Comparison of ENCODE assay signal across 9 mouse cellular contexts in the genomic region with DNA sequence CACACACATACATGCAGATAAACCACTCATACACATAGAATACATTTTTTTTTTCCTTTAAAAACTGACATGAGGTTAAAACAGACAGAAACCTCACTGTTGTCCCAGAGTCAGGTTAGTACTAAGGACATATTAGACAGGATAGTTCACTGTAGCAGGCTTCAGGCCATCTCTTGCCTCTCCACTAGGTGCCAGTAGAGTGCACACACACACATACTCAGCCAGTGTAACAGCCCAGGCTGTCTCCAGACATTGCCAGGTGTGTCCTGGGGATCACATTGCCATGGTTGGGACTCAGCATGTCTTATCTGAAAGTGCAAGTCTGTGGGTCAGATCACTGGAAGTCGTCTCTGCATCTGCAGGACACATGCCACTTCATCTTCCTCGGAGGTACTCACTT. TPM values are rescaled to one million over a fixed set of nuclear protein-coding genes. Genes with fewer than 3 reads are reported as not detected.
DNase-seq lines count a peak whose midpoint lies in the region; ATAC-seq and TF ChIP-seq lines count a peak whose summit lies in the region.
"Had no signal": no experiment of that assay in that cellular context is flagged by ENCODE, and none has a peak within 500 bp of the region (broad histone marks: within the 10 kb centered on the region; RNA-seq: fewer than 3 reads in every experiment).

No protein-coding gene starts in this region.

- H3K9ac ChIP-seq in forebrain, embryonic 14.5 days (ENCODE audit: low read length) = no peak overlapping the region
- H3K9ac ChIP-seq in kidney, embryonic 15.5 days = no peak overlapping the region
- H3K9ac ChIP-seq in lung, embryonic 15.5 days = no peak overlapping the region
- H3K9ac ChIP-seq in stomach, embryonic 15.5 days = no peak overlapping the region

- no peak overlapping the region for H3K4me3 ChIP-seq in testis, adult 2 months (ENCODE audit: control insufficient read depth, low read depth, low read length)
- H3K4me3 ChIP-seq in forebrain, embryonic 14.5 days (ENCODE audit: low read depth, low read length) = no peak overlapping the region
- H3K4me3 ChIP-seq in kidney, embryonic 15.5 days (replicated peaks) = no peak overlapping the region
- H3K4me3 ChIP-seq in lung, embryonic 15.5 days = no peak overlapping the region
- H3K4me3 ChIP-seq in stomach, embryonic 15.5 days (replicated peaks) = no peak overlapping the region

- WGBS in forebrain, embryonic 14.5 days = 87% methylated on average over 2 of the region's 2 CpGs
- WGBS in kidney, embryonic 15.5 days = 81% methylated on average over 2 of the region's 2 CpGs
- WGBS in lung, embryonic 15.5 days = 65% methylated on average over 2 of the region's 2 CpGs
- WGBS in stomach, embryonic 15.5 days = 71% methylated on average over 2 of the region's 2 CpGs

- no peak for TF ChIP-seq POLR2A in testis, adult 2 months (IDR thresholded peaks at IDR 0.05; ENCODE audit: control insufficient read depth, low read depth, low read length)

- H3K36me3 ChIP-seq in testis, adult 2 months (ENCODE audit: control insufficient read depth, insufficient read depth, low read length) = peaks cover 6% of the 10 kb centered on the region
- H3K36me3 ChIP-seq in forebrain, embryonic 14.5 days (ENCODE audit: control insufficient read depth, insufficient read depth, low read length) = peaks cover 57% of the 10 kb centered on the region
- H3K36me3 ChIP-seq in kidney, embryonic 15.5 days = peaks cover 80% of the 10 kb centered on the region
- H3K36me3 ChIP-seq in lung, embryonic 15.5 days = peaks cover 65% of the 10 kb centered on the region
- peaks cover 45% of the 10 kb centered on the region for H3K36me3 ChIP-seq in stomach, embryonic 15.5 days

- no peak overlapping the region for H3K27ac ChIP-seq in testis, adult 2 months (ENCODE audit: control insufficient read depth, insufficient read depth, low read depth, low read length)
- H3K27ac ChIP-seq in forebrain, embryonic 14.5 days (ENCODE audit: low read depth, low read length) = no peak overlapping the region
- no peak overlapping the region for H3K27ac ChIP-seq in kidney, embryonic 15.5 days
- H3K27ac ChIP-seq in lung, embryonic 15.5 days = no peak overlapping the region
- H3K27ac ChIP-seq in stomach, embryonic 15.5 days = no peak overlapping the region

- H3K27me3 ChIP-seq in testis, adult 2 months (ENCODE audit: control insufficient read depth, insufficient read depth, low read length) = no peaks in the 10 kb centered on the region
- H3K27me3 ChIP-seq in forebrain, embryonic 14.5 days (replicated peaks; ENCODE audit: control insufficient read depth, insufficient read depth, low read length) = no peaks in the 10 kb centered on the region
- H3K27me3 ChIP-seq in kidney, embryonic 15.5 days = no peaks in the 10 kb centered on the region
- no peaks in the 10 kb centered on the region for H3K27me3 ChIP-seq in lung, embryonic 15.5 days
- H3K27me3 ChIP-seq in stomach, embryonic 15.5 days (replicated peaks) = no peaks in the 10 kb centered on the region

- no peaks in the 10 kb centered on the region for H3K4me1 ChIP-seq in testis, adult 2 months (ENCODE audit: control insufficient read depth, insufficient read depth, low read length)
- H3K4me1 ChIP-seq in forebrain, embryonic 14.5 days (ENCODE audit: control insufficient read depth, insufficient read depth, low read length) = no peaks in the 10 kb centered on the region
- H3K4me1 ChIP-seq in kidney, embryonic 15.5 days = peaks cover 4% of the 10 kb centered on the region; the same call in 1 of the 2 replicates
- peaks cover under 1% of the 10 kb centered on the region; the same call in 1 of the 2 replicates for H3K4me1 ChIP-seq in lung, embryonic 15.5 days
- H3K4me1 ChIP-seq in stomach, embryonic 15.5 days = no peaks in the 10 kb centered on the region

- peak; percentile 62; the same call in 1 of the 2 replicates for ATAC-seq in forebrain, embryonic 14.5 days
- ATAC-seq in kidney, embryonic 15.5 days (replicated peaks; ENCODE audit: low FRiP score) = peak; percentile 64; the same call in 1 of the 2 replicates
- peak; percentile 64; the same call in 1 of the 2 replicates for ATAC-seq in lung, embryonic 15.5 days (ENCODE audit: borderline replicate concordance, extremely low read depth, low FRiP score, low TSS enrichment)
- ATAC-seq in stomach, embryonic 15.5 days (ENCODE audit: insufficient read depth, low FRiP score, low read depth) = peak; percentile 78; the same call in 1 of the 2 replicates

- TF ChIP-seq CTCF in testis, adult 2 months (IDR thresholded peaks at IDR 0.05; ENCODE audit: control insufficient read depth, insufficient read depth, insufficient replicate concordance, low read depth, low read length) = peak; percentile 65; the same call in 1 of the 2 replicates

- no peak overlapping the region for H3K4me2 ChIP-seq in forebrain, embryonic 14.5 days (ENCODE audit: low read length)
- no peak overlapping the region for H3K4me2 ChIP-seq in kidney, embryonic 15.5 days
- no peak overlapping the region for H3K4me2 ChIP-seq in lung, embryonic 15.5 days
- no peak overlapping the region for H3K4me2 ChIP-seq in stomach, embryonic 15.5 days

- no peaks in the 10 kb centered on the region for H3K9me3 ChIP-seq in forebrain, embryonic 14.5 days (replicated peaks; ENCODE audit: control insufficient read depth, low read length)
- H3K9me3 ChIP-seq in kidney, embryonic 15.5 days (replicated peaks) = no peaks in the 10 kb centered on the region
- no peaks in the 10 kb centered on the region for H3K9me3 ChIP-seq in lung, embryonic 15.5 days
- no peaks in the 10 kb centered on the region for H3K9me3 ChIP-seq in stomach, embryonic 15.5 days

- peak; percentile 60 for DNase-seq in adrenal gland, postnatal 14 days
- no peak for DNase-seq in adrenal gland, postnatal 4 days (ENCODE audit: low spot score in 2 of 2)
- no peak for DNase-seq in testis, postnatal 14 days (ENCODE audit: low spot score)
- peak; percentile 45 for DNase-seq in forebrain, embryonic 14.5 days (ENCODE audit: low spot score)

RNA-seq across cellular contexts. Expression of a gene that starts 6.3 kb away (rescaled TPM):
- total RNA-seq in adrenal gland, postnatal 14 days (2021) = 22.9 and 23.8 TPM in 2 replicates
- 10 to 100 TPM; 18.2 to 20.8 TPM for total RNA-seq in adrenal gland, postnatal 4 days (2021)
- 11.0 and 11.1 TPM in 2 replicates for polyA plus RNA-seq in testis, adult 2 months (2012; rRNA removed)
- polyA plus RNA-seq in forebrain, embryonic 14.5 days (2014; fragmentation: Nextera tagmentation; extraction: Ambion mirVana) = 14.8 TPM in 2 replicates
- polyA plus RNA-seq in kidney, embryonic 15.5 days (2015; fragmentation: Nextera tagmentation; extraction: Ambion mirVana) = 19.8 and 20.9 TPM in 2 replicates
- 18.3 and 19.7 TPM in 2 replicates for polyA plus RNA-seq in lung, embryonic 15.5 days (2015; fragmentation: Nextera tagmentation; extraction: Ambion mirVana)
- polyA plus RNA-seq in stomach, embryonic 15.5 days (2015; fragmentation: Nextera tagmentation; extraction: Ambion mirVana) = 18.8 and 20.1 TPM in 2 replicates

RNA-seq across cellular contexts. Expression of a gene that starts 6.4 kb away (rescaled TPM):
- total RNA-seq in adrenal gland, postnatal 14 days (2021) = 74.6 and 75.4 TPM in 2 replicates
- total RNA-seq in adrenal gland, postnatal 4 days (2021) = 10 to 100 TPM; 78.2 to 82.1 TPM
- polyA plus RNA-seq in testis, adult 2 months (2012; rRNA removed) = 58.5 and 60.2 TPM in 2 replicates
- 34.7 and 36.3 TPM in 2 replicates for polyA plus RNA-seq in forebrain, embryonic 14.5 days (2014; fragmentation: Nextera tagmentation; extraction: Ambion mirVana)
- polyA plus RNA-seq in kidney, embryonic 15.5 days (2015; fragmentation: Nextera tagmentation; extraction: Ambion mirVana) = 54.1 and 56.4 TPM in 2 replicates
- 51.2 and 53.2 TPM in 2 replicates for polyA plus RNA-seq in lung, embryonic 15.5 days (2015; fragmentation: Nextera tagmentation; extraction: Ambion mirVana)
- polyA plus RNA-seq in stomach, embryonic 15.5 days (2015; fragmentation: Nextera tagmentation; extraction: Ambion mirVana) = 67.6 and 69.2 TPM in 2 replicates

RNA-seq across cellular contexts. Expression of a gene that starts 28.1 kb away (rescaled TPM):
- total RNA-seq in adrenal gland, postnatal 14 days (2021) = 74.9 and 85.9 TPM in 2 replicates
- 10 to 100 TPM; 78.2 to 81.1 TPM for total RNA-seq in adrenal gland, postnatal 4 days (2021)
- polyA plus RNA-seq in testis, adult 2 months (2012; rRNA removed) = 80.6 and 91.0 TPM in 2 replicates
- polyA plus RNA-seq in forebrain, embryonic 14.5 days (2014; fragmentation: Nextera tagmentation; extraction: Ambion mirVana) = 84.0 and 95.0 TPM in 2 replicates
- 76.8 and 80.8 TPM in 2 replicates for polyA plus RNA-seq in kidney, embryonic 15.5 days (2015; fragmentation: Nextera tagmentation; extraction: Ambion mirVana)
- 93.7 and 96.8 TPM in 2 replicates for polyA plus RNA-seq in lung, embryonic 15.5 days (2015; fragmentation: Nextera tagmentation; extraction: Ambion mirVana)
- 82.3 and 92.6 TPM in 2 replicates for polyA plus RNA-seq in stomach, embryonic 15.5 days (2015; fragmentation: Nextera tagmentation; extraction: Ambion mirVana)

RNA-seq across cellular contexts. Expression of a gene that starts 36.7 kb away (rescaled TPM):
- not detected in 2 replicates for total RNA-seq in adrenal gland, postnatal 14 days (2021)
- total RNA-seq in adrenal gland, postnatal 4 days (2021) = not detected
- 526 and 543 TPM in 2 replicates for polyA plus RNA-seq in testis, adult 2 months (2012; rRNA removed)
- not detected in 2 replicates for polyA plus RNA-seq in forebrain, embryonic 14.5 days (2014; fragmentation: Nextera tagmentation; extraction: Ambion mirVana)
- not detected in 2 replicates for polyA plus RNA-seq in kidney, embryonic 15.5 days (2015; fragmentation: Nextera tagmentation; extraction: Ambion mirVana)
- polyA plus RNA-seq in lung, embryonic 15.5 days (2015; fragmentation: Nextera tagmentation; extraction: Ambion mirVana) = not detected in 2 replicates
- not detected in 2 replicates for polyA plus RNA-seq in stomach, embryonic 15.5 days (2015; fragmentation: Nextera tagmentation; extraction: Ambion mirVana)
- total RNA-seq: layer of hippocampus, postnatal 36 days had no signal

Comparison
In these comparisons a context has a peak if more than half of its experiments do, and no peak if none do; other contexts are left out.
1. DNase-seq: peak in adrenal gland, postnatal 14 days (single experiment) and forebrain, embryonic 14.5 days (single experiment); none in adrenal gland, postnatal 4 days (0 of 2) and testis, postnatal 14 days (single experiment).
2. Peak in every context shown above with its lines, with median percentiles within 50 percentile points of each other: ATAC-seq.